Mouse (Mus musculus): ENCODE measurements at regions not wholly inside any gene's neighbourhood (a gene's known extent, or its start where the extent isn't known, plus 50 kb on each side); places are given as distances from the start of the nearest gene placed in this dataset.

GRCm38 (mm10) chr10:120650336-120650735, 174.1 kb upstream of the Hmga2 start:
- H3K4me3 ChIP-seq (replicated peaks; ENCODE audit: insufficient read depth, low read depth, low read length), result no peak overlapping the region
- no peak for DNase-seq
- peaks cover 2% of the 10 kb centered on the region; the same call in 1 of the 2 replicates for H3K27me3 ChIP-seq (ENCODE audit: control insufficient read depth, insufficient read depth, low read length)
- WGBS, result 97% methylated on average over 9 of the region's 9 CpGs
- TF ChIP-seq CTCF (IDR thresholded peaks at IDR 0.05; ENCODE audit: borderline replicate concordance, insufficient read depth, low read depth, low read length) (no peak), POLR2A (IDR thresholded peaks at IDR 0.05; ENCODE audit: borderline replicate concordance, insufficient read depth, low read length) (no peak)
- no peaks in the 10 kb centered on the region; the same call in none of the 2 replicates for H3K4me1 ChIP-seq (ENCODE audit: control insufficient read depth, insufficient read depth, low read length)
- no peak overlapping the region for H3K27ac ChIP-seq (ENCODE audit: insufficient read depth, low read length)

DNA sequence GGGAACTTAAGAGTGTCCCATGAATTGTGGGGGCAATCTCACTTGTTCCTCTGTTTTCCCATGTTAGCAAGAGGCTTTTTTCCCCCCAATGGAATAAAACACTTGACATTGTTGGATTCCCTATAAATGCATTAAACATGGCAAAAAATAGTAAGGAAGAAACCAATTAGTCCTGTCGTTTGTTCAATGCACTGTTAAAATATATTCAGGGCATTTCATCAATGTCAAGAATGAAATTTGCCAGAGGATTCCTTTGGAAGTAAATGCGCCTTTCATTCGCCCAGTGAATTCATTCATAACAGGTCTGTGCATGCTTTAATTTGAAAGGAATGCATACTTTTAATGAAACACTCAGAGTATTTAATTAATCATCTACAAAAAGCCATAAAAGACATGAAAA, 172.5 kb upstream of the Hmga2 start:
- no peak overlapping the region for H3K4me3 ChIP-seq (replicated peaks; ENCODE audit: insufficient read depth, low read depth, low read length)
- TF ChIP-seq POLR2A (IDR thresholded peaks at IDR 0.05; ENCODE audit: borderline replicate concordance, insufficient read depth, low read length) (no peak), CTCF (IDR thresholded peaks at IDR 0.05; ENCODE audit: borderline replicate concordance, insufficient read depth, low read depth, low read length) (no peak)
- peaks cover 2% of the 10 kb centered on the region; the same call in 1 of the 2 replicates for H3K27me3 ChIP-seq (ENCODE audit: control insufficient read depth, insufficient read depth, low read length)
- WGBS, result 87% methylated on average over 3 of the region's 3 CpGs
- no peaks in the 10 kb centered on the region; the same call in 1 of the 2 replicates for H3K4me1 ChIP-seq (ENCODE audit: control insufficient read depth, insufficient read depth, low read length)
- DNase-seq, result no peak
- no peak overlapping the region for H3K27ac ChIP-seq (ENCODE audit: insufficient read depth, low read length)

DNA sequence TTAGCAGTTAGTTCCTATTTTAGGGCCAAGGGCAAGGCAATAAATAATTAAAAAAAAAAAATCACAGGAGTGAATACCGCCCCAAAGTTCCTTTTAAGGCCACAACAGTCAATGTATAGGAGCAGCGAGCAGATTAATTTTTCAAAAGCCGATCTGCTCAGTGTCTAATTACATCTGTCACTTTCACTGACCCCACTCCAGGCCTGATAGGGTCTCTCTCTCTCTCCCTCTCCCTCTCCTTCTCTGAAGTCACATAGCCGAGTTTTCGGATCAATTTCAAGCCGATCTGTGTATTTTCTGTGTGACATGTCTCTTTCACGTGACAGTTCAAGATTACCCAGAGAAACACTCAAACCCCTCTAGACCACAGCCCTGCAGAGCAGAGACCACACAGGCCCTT, 171.8 kb upstream of the Hmga2 start:
- Histone ChIP-seq H3K4me3 (replicated peaks; ENCODE audit: insufficient read depth, low read depth, low read length) (no peak overlapping the region), H3K27ac (ENCODE audit: insufficient read depth, low read length) (no peak overlapping the region), H3K4me1 (ENCODE audit: control insufficient read depth, insufficient read depth, low read length) (no peaks in the 10 kb centered on the region; the same call in 1 of the 2 replicates), H3K27me3 (ENCODE audit: control insufficient read depth, insufficient read depth, low read length) (peaks cover under 1% of the 10 kb centered on the region; the same call in 1 of the 2 replicates)
- 78% methylated on average over 7 of the region's 7 CpGs for WGBS
- no peak for DNase-seq
- TF ChIP-seq CTCF (IDR thresholded peaks at IDR 0.05; ENCODE audit: borderline replicate concordance, insufficient read depth, low read depth, low read length) (no peak), POLR2A (IDR thresholded peaks at IDR 0.05; ENCODE audit: borderline replicate concordance, insufficient read depth, low read length) (no peak)

DNA sequence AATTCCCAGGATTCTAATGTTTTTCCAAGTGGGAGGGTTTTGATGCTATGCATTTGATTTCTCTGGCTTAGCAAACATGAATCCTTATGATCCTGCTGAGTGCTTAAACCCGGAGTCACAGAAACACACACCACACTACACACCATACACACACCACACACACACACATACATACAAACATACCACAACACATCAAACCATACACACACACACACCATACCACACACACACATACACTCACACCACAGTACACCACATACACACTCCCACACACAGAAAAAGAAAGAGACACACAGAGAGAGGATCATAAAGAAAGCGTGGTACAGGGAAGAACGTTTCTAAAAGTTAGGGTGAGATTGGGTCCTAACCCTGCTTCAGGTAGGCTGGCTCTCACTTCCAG, 171.1 kb upstream of the Hmga2 start:
- Histone ChIP-seq H3K4me1 (ENCODE audit: control insufficient read depth, insufficient read depth, low read length) (no peaks in the 10 kb centered on the region; the same call in 1 of the 2 replicates), H3K4me3 (replicated peaks; ENCODE audit: insufficient read depth, low read depth, low read length) (no peak overlapping the region), H3K27ac (ENCODE audit: insufficient read depth, low read length) (no peak overlapping the region), H3K27me3 (ENCODE audit: control insufficient read depth, insufficient read depth, low read length) (no peaks in the 10 kb centered on the region; the same call in 1 of the 2 replicates)
- 52% methylated on average over 3 of the region's 3 CpGs for WGBS
- no peak for DNase-seq
- no peak for TF ChIP-seq POLR2A (IDR thresholded peaks at IDR 0.05; ENCODE audit: borderline replicate concordance, insufficient read depth, low read length)
- TF ChIP-seq CTCF (IDR thresholded peaks at IDR 0.05; ENCODE audit: borderline replicate concordance, insufficient read depth, low read depth, low read length), result no peak

DNA sequence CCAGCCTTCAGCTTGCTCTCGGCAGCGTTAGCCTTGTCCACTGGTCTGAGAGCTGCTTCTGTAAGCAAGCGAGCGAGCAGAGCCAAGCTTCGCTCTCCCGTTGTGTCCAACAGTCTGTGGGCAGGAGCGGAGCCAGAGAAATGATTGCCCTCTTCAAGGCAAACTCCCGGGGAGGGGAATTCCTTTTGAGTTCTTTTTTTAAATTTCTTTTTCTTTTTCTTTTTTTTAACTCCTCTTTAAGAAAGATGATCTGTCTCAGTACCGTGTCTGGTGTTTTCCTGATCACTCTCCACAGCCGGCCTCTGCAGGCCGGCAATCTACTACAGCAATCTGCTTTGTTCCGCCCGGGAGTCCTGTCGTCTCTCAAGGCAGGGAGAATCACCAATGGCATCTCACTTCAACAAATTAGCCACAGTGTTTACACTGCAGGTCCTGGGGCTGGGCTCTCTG, 170.6 kb upstream of the Hmga2 start:
- WGBS, result 3% methylated on average over 14 of the region's 14 CpGs
- Histone ChIP-seq H3K4me3 (replicated peaks; ENCODE audit: insufficient read depth, low read depth, low read length) (no peak overlapping the region), H3K27ac (ENCODE audit: insufficient read depth, low read length) (no peak overlapping the region), H3K27me3 (ENCODE audit: control insufficient read depth, insufficient read depth, low read length) (no peaks in the 10 kb centered on the region; the same call in 1 of the 2 replicates), H3K4me1 (ENCODE audit: control insufficient read depth, insufficient read depth, low read length) (no peaks in the 10 kb centered on the region; the same call in 1 of the 2 replicates)
- TF ChIP-seq POLR2A (IDR thresholded peaks at IDR 0.05; ENCODE audit: borderline replicate concordance, insufficient read depth, low read length) (no peak), CTCF (IDR thresholded peaks at IDR 0.05; ENCODE audit: borderline replicate concordance, insufficient read depth, low read depth, low read length) (no peak)
- peak; percentile 44 to 53 for DNase-seq

DNA sequence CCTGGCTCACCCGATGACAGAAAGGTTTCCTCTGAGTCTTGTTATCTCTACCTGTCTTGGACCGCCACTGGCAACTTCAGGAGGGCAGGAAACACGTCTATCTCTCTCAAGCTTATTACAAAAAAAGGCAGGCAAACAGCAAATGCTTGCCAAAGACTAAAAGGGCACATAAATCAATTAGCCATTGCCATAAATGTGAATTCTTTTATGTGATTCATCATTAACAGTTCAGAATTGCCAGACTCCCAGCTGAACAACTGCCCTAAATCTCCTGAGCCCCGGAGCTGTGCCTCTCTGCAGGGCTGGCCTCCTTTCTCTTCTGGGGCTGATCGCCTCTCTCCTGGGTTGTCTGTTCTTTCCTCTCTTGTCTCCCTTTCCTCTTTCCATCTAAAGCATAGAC, 164.6 kb upstream of the Hmga2 start:
- Histone ChIP-seq H3K27me3 (ENCODE audit: control insufficient read depth, insufficient read depth, low read length) (peaks cover 2% of the 10 kb centered on the region; the same call in 1 of the 2 replicates), H3K4me1 (ENCODE audit: control insufficient read depth, insufficient read depth, low read length) (peaks cover 6% of the 10 kb centered on the region), H3K27ac (ENCODE audit: insufficient read depth, low read length) (no peak overlapping the region), H3K4me3 (replicated peaks; ENCODE audit: insufficient read depth, low read depth, low read length) (no peak overlapping the region)
- TF ChIP-seq POLR2A (IDR thresholded peaks at IDR 0.05; ENCODE audit: borderline replicate concordance, insufficient read depth, low read length) (no peak), CTCF (IDR thresholded peaks at IDR 0.05; ENCODE audit: borderline replicate concordance, insufficient read depth, low read depth, low read length) (no peak)
- WGBS, result 57% methylated on average over 5 of the region's 5 CpGs
- DNase-seq, result no peak

DNA sequence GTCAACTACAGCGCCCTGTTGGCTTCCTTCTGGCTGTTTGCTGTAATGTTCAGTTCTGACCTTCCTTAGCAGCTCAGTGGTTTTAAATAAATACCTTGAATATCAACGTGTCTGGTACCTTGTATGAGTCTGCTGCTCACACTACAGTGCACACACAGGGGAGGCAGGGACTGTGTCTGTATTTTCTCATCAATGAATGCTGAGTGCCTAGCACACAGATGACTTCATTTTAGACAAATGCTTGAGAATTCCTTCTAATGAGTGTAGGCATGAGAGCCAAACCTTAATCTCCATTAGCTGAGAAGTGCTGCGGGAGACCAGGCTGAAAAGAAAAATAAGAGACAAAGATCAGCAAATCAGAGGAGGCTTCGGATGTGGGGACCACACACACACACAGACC, 162.0 kb upstream of the Hmga2 start:
- no peak overlapping the region for H3K27ac ChIP-seq (ENCODE audit: insufficient read depth, low read length)
- H3K4me1 ChIP-seq (ENCODE audit: control insufficient read depth, insufficient read depth, low read length), result peaks cover 9% of the 10 kb centered on the region
- peaks cover 2% of the 10 kb centered on the region; the same call in 1 of the 2 replicates for H3K27me3 ChIP-seq (ENCODE audit: control insufficient read depth, insufficient read depth, low read length)
- DNase-seq, result no peak
- 63% methylated on average over 4 of the region's 4 CpGs for WGBS
- no peak overlapping the region for H3K4me3 ChIP-seq (replicated peaks; ENCODE audit: insufficient read depth, low read depth, low read length)
- no peak for TF ChIP-seq CTCF (IDR thresholded peaks at IDR 0.05; ENCODE audit: borderline replicate concordance, insufficient read depth, low read depth, low read length)
- TF ChIP-seq POLR2A (IDR thresholded peaks at IDR 0.05; ENCODE audit: borderline replicate concordance, insufficient read depth, low read length), result no peak

DNA sequence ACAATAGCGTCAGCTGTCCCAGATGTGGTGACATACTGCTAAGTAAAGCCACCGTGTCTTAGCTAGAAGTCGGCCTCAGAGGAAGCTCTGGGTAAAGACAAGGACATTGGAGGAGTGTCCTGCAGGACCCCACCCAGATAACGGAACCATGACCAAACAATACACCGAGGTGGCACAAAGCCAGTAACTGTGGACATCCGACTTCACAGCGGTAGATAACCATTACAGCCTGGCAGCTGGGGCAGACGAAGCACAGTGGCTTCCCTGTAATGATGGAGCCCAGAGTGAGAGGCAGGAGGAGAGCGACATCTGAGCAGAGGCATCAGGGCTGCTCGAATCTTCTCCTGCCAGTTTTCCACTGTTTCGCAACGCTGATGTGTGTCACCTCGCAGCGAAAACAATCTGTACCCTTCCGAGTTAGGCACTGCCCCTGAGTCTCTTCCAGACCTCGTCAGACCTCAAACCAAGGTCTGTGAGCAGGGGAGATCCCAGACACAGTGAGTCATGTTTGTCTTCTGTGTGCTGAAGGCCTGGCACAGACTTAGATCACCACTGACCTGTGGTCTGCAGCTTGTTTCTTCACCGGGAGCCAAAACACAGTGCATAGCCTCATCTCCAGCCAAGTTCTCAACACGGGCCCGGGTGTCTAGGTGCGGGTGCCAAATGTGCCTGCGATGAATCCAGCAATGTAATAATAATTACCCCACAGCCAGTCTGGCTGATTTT, 159.7 kb upstream of the Hmga2 start:
- H3K4me3 ChIP-seq (replicated peaks; ENCODE audit: insufficient read depth, low read depth, low read length), result no peak overlapping the region
- H3K4me1 ChIP-seq (ENCODE audit: control insufficient read depth, insufficient read depth, low read length), result peaks cover 9% of the 10 kb centered on the region
- H3K27ac ChIP-seq (ENCODE audit: insufficient read depth, low read length), result no peak overlapping the region
- TF ChIP-seq CTCF (IDR thresholded peaks at IDR 0.05; ENCODE audit: borderline replicate concordance, insufficient read depth, low read depth, low read length), result no peak
- no peak for TF ChIP-seq POLR2A (IDR thresholded peaks at IDR 0.05; ENCODE audit: borderline replicate concordance, insufficient read depth, low read length)
- WGBS, result 7% methylated on average over 21 of the region's 21 CpGs
- peak; percentile 69 to 84 for DNase-seq
- peaks cover 3% of the 10 kb centered on the region; the same call in 1 of the 2 replicates for H3K27me3 ChIP-seq (ENCODE audit: control insufficient read depth, insufficient read depth, low read length)

Data from cerebellum, adult 2 months (tissue).